Mouse (Mus musculus) hindbrain, embryonic 15.5 days (tissue): ENCODE measurements around the gene Siva1. TPM values are rescaled to one million over a fixed set of nuclear protein-coding genes. Genes with fewer than 3 reads are reported as not detected.

Experiments used
- ATAC-seq: fragments of 200-750 bp; cut with Nextera tagmentation; 2 replicates; pipeline ENCODE4 v1.8.0; 2017; ENCODE audit warnings: low read depth, moderate number of reproducible peaks, moderate TSS enrichment; ENCODE audit not compliant: low FRiP score
- H3K27ac ChIP-seq: fragments of 300-500 bp; sonication (generic); replicated peaks from 2 replicates; pipeline ENCODE4 v1.5.1; 2015; ENCODE audit warnings: mild to moderate bottlenecking, inconsistent platforms
- H3K27me3 ChIP-seq: fragments of 300-500 bp; sonication (generic); 2 replicates; pipeline ENCODE4 v1.6.1; 2015; ENCODE audit warnings: control low read depth, inconsistent platforms
- H3K36me3 ChIP-seq: fragments of 300-500 bp; sonication (generic); 2 replicates; pipeline ENCODE4 v1.6.1; 2015; ENCODE audit warnings: control low read depth, inconsistent platforms
- H3K4me1 ChIP-seq: fragments of 300-500 bp; sonication (generic); replicated peaks from 2 replicates; pipeline ENCODE4 v1.6.1; 2015; ENCODE audit warnings: control low read depth, inconsistent platforms
- H3K4me2 ChIP-seq: fragments of 300-500 bp; sonication (generic); 2 replicates; pipeline ENCODE4 v1.6.1; 2015; ENCODE audit warnings: moderate library complexity, mild to moderate bottlenecking, inconsistent platforms
- H3K4me3 ChIP-seq: fragments of 300-500 bp; sonication (generic); 2 replicates; pipeline ENCODE4 v1.5.1; 2015; ENCODE audit warnings: mild to moderate bottlenecking, inconsistent platforms
- H3K9ac ChIP-seq: fragments of 300-500 bp; sonication (generic); 2 replicates; pipeline ENCODE4 v1.6.1; 2015; ENCODE audit warnings: inconsistent platforms
- H3K9me3 ChIP-seq: fragments of 300-500 bp; sonication (generic); 2 replicates; pipeline ENCODE4 v1.6.1; 2016; ENCODE audit warnings: control low read depth, inconsistent platforms
- WGBS: fragments of 180-500 bp; shearing (Covaris S2); methylation state at CpG from one replicate; pipeline ENCODE4 v1.1.7; 2015; 5-methylcytosine and 5-hydroxymethylcytosine counted together
- polyA plus RNA-seq: library from polyadenylated mRNA; unstranded; fragments of >200 nt; fragmentation: Nextera tagmentation; extraction: Ambion mirVana; gene quantifications from 2 replicates; pipeline ENCODE4 v1.2.1, GENCODE M21; 2015

Siva1 gene
- polyA plus RNA-seq, 1 experiment from 2014 or later, result 55.6 TPM

GRCm38 (mm10) chr12:112606998-112607397 is 37.5 kb upstream of the Siva1 start:
- no peak overlapping the region for H3K4me2 ChIP-seq
- no peaks in the 10 kb centered on the region for H3K9me3 ChIP-seq
- H3K4me3 ChIP-seq, result no peak overlapping the region
- H3K4me1 ChIP-seq, result 0 out of 2 replicates have a peak, but pooled peaks cover 4% of the 10 kb centered on the region
- 81% methylated on average over 6 of the region's 6 CpGs for WGBS
- no peak overlapping the region for H3K27ac ChIP-seq
- no peak for ATAC-seq
- H3K27me3 ChIP-seq, result no peaks in the 10 kb centered on the region
- no peak overlapping the region for H3K9ac ChIP-seq
- no peaks in the 10 kb centered on the region for H3K36me3 ChIP-seq

GRCm38 (mm10) chr12:112609031-112609430 is 35.4 kb upstream of the Siva1 start:
- H3K27ac ChIP-seq, result no peak overlapping the region
- 87% methylated on average over 10 of the region's 10 CpGs for WGBS
- H3K4me3 ChIP-seq, result no peak overlapping the region
- H3K9me3 ChIP-seq, result no peaks in the 10 kb centered on the region
- H3K4me2 ChIP-seq, result no peak overlapping the region
- 0 out of 2 replicates have a peak, but pooled peaks cover 4% of the 10 kb centered on the region for H3K4me1 ChIP-seq
- no peak for ATAC-seq
- no peaks in the 10 kb centered on the region for H3K27me3 ChIP-seq
- no peaks in the 10 kb centered on the region for H3K36me3 ChIP-seq
- H3K9ac ChIP-seq, result no peak overlapping the region

DNA sequence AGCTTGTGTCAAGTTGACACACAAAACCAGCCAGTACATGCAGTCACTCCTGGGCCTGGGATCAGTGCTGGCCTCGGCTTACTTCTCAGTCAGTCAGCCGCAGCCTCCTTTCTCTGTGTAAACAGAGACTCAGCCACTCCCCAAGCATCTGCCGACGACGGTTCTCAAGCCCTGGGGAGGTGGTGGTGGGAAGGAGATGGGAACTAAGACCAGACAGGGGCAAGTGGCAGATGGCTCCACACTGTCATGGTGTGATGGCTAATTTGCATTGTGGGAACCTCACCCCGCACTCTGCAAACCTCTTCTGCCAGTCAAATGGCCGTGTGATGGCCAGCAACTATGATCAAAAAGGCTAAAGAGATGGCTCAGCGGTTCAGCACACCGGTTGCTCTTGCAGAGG is 27.8 kb upstream of the Siva1 start:
- no peak for ATAC-seq

DNA sequence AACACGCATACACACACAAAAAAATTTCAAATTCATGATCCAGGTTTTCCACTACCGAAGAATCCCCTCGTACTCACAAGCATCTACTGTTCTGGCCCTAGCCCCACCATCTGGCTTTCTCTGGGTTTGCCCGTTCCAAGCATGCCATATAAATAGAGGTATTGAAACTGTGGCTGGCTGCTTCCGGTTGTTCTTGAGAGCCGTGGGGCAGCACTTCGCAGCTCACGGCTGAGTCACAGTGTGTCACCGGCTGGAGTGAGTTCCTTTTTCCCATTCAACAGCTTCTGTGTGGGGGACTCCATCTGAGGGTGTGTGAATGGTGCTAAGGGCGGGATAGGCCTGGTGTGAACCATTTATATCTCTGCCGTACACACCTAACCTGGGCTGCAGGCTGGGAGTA is 27.3 kb upstream of the Siva1 start:
- Histone ChIP-seq H3K4me3 (no peak overlapping the region), H3K27ac (no peak overlapping the region), H3K4me2 (no peak overlapping the region), H3K4me1 (peaks cover 17% of the 10 kb centered on the region), H3K9me3 (no peaks in the 10 kb centered on the region), H3K9ac (no peak overlapping the region), H3K27me3 (peaks cover 17% of the 10 kb centered on the region), H3K36me3 (no peaks in the 10 kb centered on the region)
- 89% methylated on average over 11 of the region's 11 CpGs for WGBS
- no peak for ATAC-seq

More for the DNA sequence above, 27.8 kb upstream of the Siva1 start:
- H3K27me3 ChIP-seq, result peaks cover 17% of the 10 kb centered on the region
- no peaks in the 10 kb centered on the region for H3K9me3 ChIP-seq
- no peak overlapping the region for H3K27ac ChIP-seq
- WGBS, result 58% methylated on average over 9 of the region's 9 CpGs
- no peak overlapping the region for H3K4me2 ChIP-seq
- no peak overlapping the region for H3K9ac ChIP-seq
- H3K4me1 ChIP-seq, result peaks cover 17% of the 10 kb centered on the region
- no peak overlapping the region for H3K4me3 ChIP-seq
- no peaks in the 10 kb centered on the region for H3K36me3 ChIP-seq

DNA sequence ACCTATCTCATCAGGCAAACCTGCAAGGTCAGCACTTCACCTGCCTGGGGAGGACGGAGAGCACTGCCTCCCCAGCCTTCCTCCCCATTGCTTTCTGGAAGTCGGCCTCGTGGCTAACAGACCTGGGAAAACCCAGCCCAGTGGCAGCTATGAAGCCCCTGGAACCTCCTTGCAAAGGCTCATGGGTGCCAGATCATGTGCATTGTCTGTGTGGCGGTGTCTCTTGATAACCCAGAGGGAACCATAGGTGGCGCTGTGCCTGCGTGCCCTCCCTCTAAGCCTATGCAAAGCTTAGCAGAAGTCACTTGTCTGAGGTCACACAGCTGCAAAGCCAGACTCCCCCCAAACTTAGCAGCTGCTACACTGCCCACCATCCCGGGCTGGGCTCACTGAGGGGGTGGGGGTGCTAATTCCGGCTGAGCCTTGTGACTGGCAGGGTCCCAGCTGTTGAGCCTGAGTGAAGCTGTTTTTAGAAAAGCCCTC is 26.5 kb upstream of the Siva1 start:
- WGBS, result 11% methylated on average over 8 of the region's 8 CpGs
- Histone ChIP-seq H3K4me2 (no peak overlapping the region), H3K36me3 (no peaks in the 10 kb centered on the region), H3K27ac (no peak overlapping the region), H3K4me3 (no peak overlapping the region), H3K4me1 (peaks cover 17% of the 10 kb centered on the region), H3K9ac (no peak overlapping the region), H3K9me3 (no peaks in the 10 kb centered on the region), H3K27me3 (peaks cover 17% of the 10 kb centered on the region)
- ATAC-seq, result peak; percentile 17; the same call in 1 of the 2 replicates

GRCm38 (mm10) chr12:112618981-112619685 is 25.3 kb upstream of the Siva1 start:
- no peak for ATAC-seq
- peaks cover 17% of the 10 kb centered on the region for H3K4me1 ChIP-seq
- peak overlapping the region; percentile 98 for H3K4me2 ChIP-seq
- no peak overlapping the region for H3K27ac ChIP-seq
- H3K9me3 ChIP-seq, result no peaks in the 10 kb centered on the region
- peaks cover 17% of the 10 kb centered on the region for H3K27me3 ChIP-seq
- peak overlapping the region; percentile 57 for H3K4me3 ChIP-seq
- peak overlapping the region; percentile 64; the same call in 1 of the 2 replicates for H3K9ac ChIP-seq
- WGBS, result 29% methylated on average over 13 of the region's 13 CpGs
- no peaks in the 10 kb centered on the region for H3K36me3 ChIP-seq

- Histone ChIP-seq H3K4me1 (peaks cover 17% of the 10 kb centered on the region), H3K4me2 (peak within 1 kb of the TSS; percentile 98), H3K4me3 (peak within 1 kb of the TSS; percentile 57), H3K9ac (peak within 1 kb of the TSS; percentile 64), H3K36me3 (no peaks in the 10 kb centered on the region), H3K27me3 (peaks cover 17% of the 10 kb centered on the region), H3K9me3 (no peaks in the 10 kb centered on the region), H3K27ac (no peak within 1 kb of the TSS)
- under 1% methylated on average over 54 of the region's 56 CpGs for WGBS
- peak; percentile 74 for ATAC-seq
These were observed 24.7 kb upstream of the Siva1 start, which contains the start of gene Adssl1 for GRCm38 (mm10) chr12:112619686-112620353. TSS of gene Adssl1 (plus strand) at chr12:112620045.

GRCm38 (mm10) chr12:112620354-112621061 is 24.0 kb upstream of the Siva1 start:
- Histone ChIP-seq H3K9ac (peak overlapping the region; percentile 64), H3K4me1 (peaks cover 17% of the 10 kb centered on the region), H3K4me3 (peak overlapping the region; percentile 57), H3K9me3 (no peaks in the 10 kb centered on the region), H3K36me3 (no peaks in the 10 kb centered on the region), H3K27ac (no peak overlapping the region), H3K27me3 (peaks cover 17% of the 10 kb centered on the region), H3K4me2 (peak overlapping the region; percentile 98)
- 0 out of 2 replicates have a peak, but pooled peaks have one; percentile 6 for ATAC-seq
- WGBS, result 11% methylated on average over 16 of the region's 16 CpGs

GRCm38 (mm10) chr12:112621900-112622299 is 22.6 kb upstream of the Siva1 start:
- peaks cover 17% of the 10 kb centered on the region for H3K4me1 ChIP-seq
- H3K4me3 ChIP-seq, result no peak overlapping the region
- no peak overlapping the region for H3K9ac ChIP-seq
- peaks cover 17% of the 10 kb centered on the region for H3K27me3 ChIP-seq
- no peaks in the 10 kb centered on the region for H3K36me3 ChIP-seq
- ATAC-seq, result no peak
- H3K4me2 ChIP-seq, result no peak overlapping the region
- H3K27ac ChIP-seq, result no peak overlapping the region
- WGBS, result 84% methylated on average over 3 of the region's 3 CpGs
- H3K9me3 ChIP-seq, result no peaks in the 10 kb centered on the region

DNA sequence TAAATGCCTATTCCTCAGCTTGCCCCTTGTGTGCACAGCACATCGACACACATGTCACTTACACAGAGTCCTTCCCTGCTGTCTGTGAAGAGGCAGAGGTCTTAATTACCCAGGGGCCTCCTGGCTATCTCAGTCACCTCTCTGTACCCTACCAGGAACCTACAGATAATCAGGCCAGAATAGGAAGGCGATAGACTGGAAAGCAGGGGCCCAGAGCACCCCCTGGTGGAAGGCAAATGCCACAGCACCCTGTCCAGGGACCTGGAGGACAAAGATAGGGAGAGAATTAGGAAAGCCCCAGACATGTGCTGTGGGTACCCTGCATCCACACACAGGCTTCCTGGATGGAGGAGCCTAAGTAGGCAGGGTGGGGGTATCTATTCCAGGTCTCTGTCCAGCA is 20.7 kb upstream of the Siva1 start:
- H3K27ac ChIP-seq, result no peak overlapping the region
- ATAC-seq, result no peak
- peaks cover 17% of the 10 kb centered on the region for H3K27me3 ChIP-seq
- no peak overlapping the region for H3K4me3 ChIP-seq
- H3K4me2 ChIP-seq, result no peak overlapping the region
- H3K9ac ChIP-seq, result no peak overlapping the region
- peaks cover 16% of the 10 kb centered on the region for H3K4me1 ChIP-seq
- no peaks in the 10 kb centered on the region for H3K9me3 ChIP-seq
- no peaks in the 10 kb centered on the region for H3K36me3 ChIP-seq
- WGBS, result 20% methylated on average over 2 of the region's 2 CpGs

GRCm38 (mm10) chr12:112625700-112626099 is 18.8 kb upstream of the Siva1 start:
- Histone ChIP-seq H3K27me3 (peaks cover 9% of the 10 kb centered on the region), H3K4me3 (no peak overlapping the region), H3K36me3 (no peaks in the 10 kb centered on the region), H3K4me1 (peaks cover 11% of the 10 kb centered on the region), H3K9ac (no peak overlapping the region), H3K4me2 (no peak overlapping the region), H3K9me3 (no peaks in the 10 kb centered on the region), H3K27ac (no peak overlapping the region)
- ATAC-seq, result no peak
- 82% methylated on average over 4 of the region's 4 CpGs for WGBS

GRCm38 (mm10) chr12:112626455-112626854 is 18.0 kb upstream of the Siva1 start:
- Histone ChIP-seq H3K9me3 (no peaks in the 10 kb centered on the region), H3K27ac (no peak overlapping the region), H3K4me2 (no peak overlapping the region), H3K36me3 (no peaks in the 10 kb centered on the region), H3K4me1 (peaks cover 11% of the 10 kb centered on the region), H3K27me3 (peaks cover 2% of the 10 kb centered on the region; the same call in 1 of the 2 replicates), H3K9ac (no peak overlapping the region), H3K4me3 (no peak overlapping the region)
- ATAC-seq, result no peak
- WGBS, result 82% methylated on average over 6 of the region's 6 CpGs
